Mouse (Mus musculus): ENCODE data around the gene Thumpd3. TPM values are rescaled to one million over a fixed set of nuclear protein-coding genes. Genes with fewer than 3 reads are reported as not detected.
A peak's percentile ranks its signal among the peaks of the same experiment; 100 is the strongest.

Thumpd3 gene
- total and polyA plus RNA-seq, 2 experiments from 2014 or later = 48.7 to 64.7 TPM

DNA sequence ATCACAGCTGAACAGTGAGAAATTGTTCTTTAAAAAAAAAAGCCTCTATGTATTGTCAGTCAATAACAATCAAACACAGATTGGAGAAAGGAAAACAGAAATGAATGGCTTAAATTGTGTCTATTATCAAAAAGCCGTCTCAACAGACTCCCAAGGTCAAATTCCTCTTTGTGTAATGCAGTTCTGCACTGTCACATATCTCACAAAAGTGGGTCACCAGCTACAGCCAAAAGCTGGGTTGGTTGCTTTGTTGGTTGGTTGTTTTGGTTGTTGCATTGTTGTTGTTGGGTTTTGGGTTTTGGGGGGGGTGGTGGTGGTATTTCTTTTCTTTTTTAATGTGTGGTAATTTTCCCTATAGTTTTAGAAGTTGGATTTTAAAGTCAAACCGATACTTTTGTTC is 34.1 kb upstream of the Thumpd3 start:
- H3K27ac ChIP-seq (ENCODE audit: low read depth, low read length) = peak overlapping the region; percentile 50
- H3K9ac ChIP-seq = no peak overlapping the region
- no peak overlapping the region for H3K4me3 ChIP-seq (ENCODE audit: low read depth, low read length)
- no peak for ATAC-seq
- H3K9me3 ChIP-seq (ENCODE audit: low read length) = no peaks in the 10 kb centered on the region
- H3K36me3 ChIP-seq (ENCODE audit: insufficient read depth) = no peaks in the 10 kb centered on the region
- WGBS = 13% methylated on average over 2 of the region's 2 CpGs
- no peak for TF ChIP-seq CTCF (IDR thresholded peaks at IDR 0.05; ENCODE audit: low read depth)
- H3K4me1 ChIP-seq (ENCODE audit: insufficient read depth) = 0 out of 2 replicates have a peak, but pooled peaks cover under 1% of the 10 kb centered on the region
- DNase-seq = no peak
- no peaks in the 10 kb centered on the region for H3K27me3 ChIP-seq (ENCODE audit: insufficient read depth, low read length)
- no peak overlapping the region for H3K4me2 ChIP-seq (ENCODE audit: low read depth)

DNA sequence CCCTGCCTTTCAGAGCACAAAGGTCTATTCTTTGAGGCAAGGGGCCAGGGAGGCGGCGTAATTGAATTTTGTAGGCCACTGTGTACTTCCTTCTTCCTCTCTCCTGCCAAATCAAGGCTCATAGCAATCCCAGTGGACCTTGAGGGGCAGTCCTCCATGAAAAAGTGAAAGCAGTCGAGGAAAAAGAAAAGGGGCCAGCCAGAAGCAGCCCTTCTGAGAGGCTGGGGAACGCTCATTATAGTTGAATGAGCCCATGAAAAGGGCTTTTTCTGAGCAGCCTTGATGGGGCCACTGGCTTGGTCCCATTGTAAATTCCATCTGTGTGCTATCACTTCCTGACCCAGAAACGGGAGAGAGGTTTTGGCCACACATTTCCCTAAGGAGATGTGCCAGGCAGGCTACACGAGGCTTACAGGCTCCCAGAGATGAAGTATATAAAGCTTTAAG is 33.5 kb upstream of the Thumpd3 start:
- Histone ChIP-seq H3K4me3 (ENCODE audit: low read depth, low read length) (no peak overlapping the region), H3K9ac (no peak overlapping the region), H3K27ac (ENCODE audit: low read depth, low read length) (peak overlapping the region; percentile 75), H3K4me1 (ENCODE audit: insufficient read depth) (0 out of 2 replicates have a peak, but pooled peaks cover 7% of the 10 kb centered on the region), H3K9me3 (ENCODE audit: low read length) (no peaks in the 10 kb centered on the region), H3K36me3 (ENCODE audit: insufficient read depth) (no peaks in the 10 kb centered on the region), H3K27me3 (ENCODE audit: insufficient read depth, low read length) (no peaks in the 10 kb centered on the region), H3K4me2 (ENCODE audit: low read depth) (no peak overlapping the region)
- TF ChIP-seq CTCF (IDR thresholded peaks at IDR 0.05; ENCODE audit: low read depth) = no peak
- ATAC-seq (peak; percentile 93), DNase-seq (peak; percentile 71)
- WGBS = 9% methylated on average over 6 of the region's 6 CpGs

DNA sequence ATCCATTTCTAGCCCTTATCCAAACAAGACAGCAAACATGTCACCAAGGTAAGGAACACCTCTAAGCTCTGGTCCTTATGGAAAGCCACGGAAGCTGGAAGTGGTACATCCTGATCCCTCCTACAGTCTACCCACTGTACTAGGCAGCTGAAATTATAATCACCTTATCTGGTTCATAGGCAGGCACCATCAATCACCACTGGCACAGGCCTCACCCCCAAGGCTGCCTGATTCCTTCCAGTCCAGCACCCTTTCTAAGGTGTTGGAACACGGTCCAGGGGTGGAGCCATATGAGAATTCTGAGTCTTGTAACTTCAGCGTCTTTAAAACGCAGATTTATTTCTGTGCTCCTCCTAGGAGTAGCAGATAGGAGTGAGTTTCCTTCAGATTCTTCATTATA is 32.5 kb upstream of the Thumpd3 start:
- Histone ChIP-seq H3K27ac (ENCODE audit: low read depth, low read length) (peak overlapping the region; percentile 75; the same call in 1 of the 2 replicates), H3K27me3 (ENCODE audit: insufficient read depth, low read length) (no peaks in the 10 kb centered on the region), H3K9me3 (ENCODE audit: low read length) (no peaks in the 10 kb centered on the region), H3K36me3 (ENCODE audit: insufficient read depth) (no peaks in the 10 kb centered on the region), H3K4me1 (ENCODE audit: insufficient read depth) (0 out of 2 replicates have a peak, but pooled peaks cover 10% of the 10 kb centered on the region), H3K4me3 (ENCODE audit: low read depth, low read length) (no peak overlapping the region), H3K9ac (no peak overlapping the region), H3K4me2 (ENCODE audit: low read depth) (no peak overlapping the region)
- DNase-seq (no peak), ATAC-seq (no peak)
- TF ChIP-seq CTCF (IDR thresholded peaks at IDR 0.05; ENCODE audit: low read depth) = no peak
- 61% methylated on average over 4 of the region's 4 CpGs for WGBS

DNA sequence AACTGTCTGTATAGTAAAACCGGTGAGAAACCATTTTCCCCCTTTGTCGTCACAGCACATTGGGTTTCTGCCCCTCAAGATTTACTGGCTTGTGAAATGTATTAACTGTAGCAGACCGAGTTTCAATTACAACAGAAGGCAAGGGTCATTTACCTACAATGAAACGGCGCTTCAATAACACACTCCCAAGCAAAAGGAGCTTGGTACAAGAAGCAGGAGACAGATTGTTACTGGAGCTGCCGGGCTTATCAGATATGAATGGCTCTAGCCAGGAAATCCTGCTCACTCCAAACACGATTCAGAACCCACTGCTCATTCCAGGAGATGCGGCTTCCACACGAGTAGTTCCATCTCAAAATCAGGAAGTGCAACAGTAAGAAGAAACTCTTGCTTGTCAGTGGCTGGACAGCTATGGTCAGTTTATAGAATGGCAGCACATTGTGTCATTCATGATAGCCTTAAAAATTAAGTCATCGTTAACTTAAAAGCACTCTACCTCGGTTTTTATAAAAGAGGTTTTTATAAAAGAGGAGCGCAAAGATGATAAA is 28.5 kb upstream of the Thumpd3 start:
- Histone ChIP-seq H3K4me1 (ENCODE audit: insufficient read depth) (0 out of 2 replicates have a peak, but pooled peaks cover 10% of the 10 kb centered on the region), H3K9ac (no peak overlapping the region; the same call in 1 of the 2 replicates), H3K36me3 (ENCODE audit: insufficient read depth) (no peaks in the 10 kb centered on the region), H3K4me2 (ENCODE audit: low read depth) (no peak overlapping the region), H3K9me3 (ENCODE audit: low read length) (no peaks in the 10 kb centered on the region), H3K27ac (ENCODE audit: low read depth, low read length) (peak overlapping the region; percentile 30; the same call in 1 of the 2 replicates), H3K4me3 (ENCODE audit: low read depth, low read length) (no peak overlapping the region), H3K27me3 (ENCODE audit: insufficient read depth, low read length) (no peaks in the 10 kb centered on the region)
- no peak for TF ChIP-seq CTCF (IDR thresholded peaks at IDR 0.05; ENCODE audit: low read depth)
- ATAC-seq = no peak
- DNase-seq = peak; percentile 34
- 30% methylated on average over 12 of the region's 12 CpGs for WGBS

DNA sequence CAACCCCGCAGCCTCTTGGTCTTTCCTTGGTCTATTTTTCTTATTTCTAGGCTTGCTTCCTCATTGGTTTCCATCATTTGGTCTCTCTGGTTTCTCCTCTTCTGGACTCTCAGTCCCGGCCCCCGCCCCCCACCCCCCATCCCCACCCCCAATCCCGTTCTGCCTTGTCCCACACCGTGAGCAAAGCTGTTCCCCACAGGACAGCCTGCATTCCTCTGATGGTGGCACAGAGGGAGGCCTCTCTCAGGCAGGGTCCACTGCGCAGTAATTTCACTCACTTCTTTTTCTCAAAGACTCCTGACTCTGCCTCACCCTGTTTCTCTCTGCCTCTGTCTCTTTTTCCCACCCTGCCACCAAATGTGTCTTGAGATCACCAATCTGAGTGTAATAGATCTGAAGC is 27.9 kb upstream of the Thumpd3 start:
- 32% methylated on average over 6 of the region's 6 CpGs for WGBS
- H3K4me2 ChIP-seq (ENCODE audit: low read depth) = no peak overlapping the region
- no peaks in the 10 kb centered on the region for H3K27me3 ChIP-seq (ENCODE audit: insufficient read depth, low read length)
- no peaks in the 10 kb centered on the region for H3K9me3 ChIP-seq (ENCODE audit: low read length)
- no peak overlapping the region for H3K27ac ChIP-seq (ENCODE audit: low read depth, low read length)
- no peak for TF ChIP-seq CTCF (IDR thresholded peaks at IDR 0.05; ENCODE audit: low read depth)
- DNase-seq = no peak
- no peak overlapping the region for H3K9ac ChIP-seq
- H3K36me3 ChIP-seq (ENCODE audit: insufficient read depth) = no peaks in the 10 kb centered on the region
- no peak overlapping the region for H3K4me3 ChIP-seq (ENCODE audit: low read depth, low read length)
- H3K4me1 ChIP-seq (ENCODE audit: insufficient read depth) = 0 out of 2 replicates have a peak, but pooled peaks cover 10% of the 10 kb centered on the region
- ATAC-seq = no peak

DNA sequence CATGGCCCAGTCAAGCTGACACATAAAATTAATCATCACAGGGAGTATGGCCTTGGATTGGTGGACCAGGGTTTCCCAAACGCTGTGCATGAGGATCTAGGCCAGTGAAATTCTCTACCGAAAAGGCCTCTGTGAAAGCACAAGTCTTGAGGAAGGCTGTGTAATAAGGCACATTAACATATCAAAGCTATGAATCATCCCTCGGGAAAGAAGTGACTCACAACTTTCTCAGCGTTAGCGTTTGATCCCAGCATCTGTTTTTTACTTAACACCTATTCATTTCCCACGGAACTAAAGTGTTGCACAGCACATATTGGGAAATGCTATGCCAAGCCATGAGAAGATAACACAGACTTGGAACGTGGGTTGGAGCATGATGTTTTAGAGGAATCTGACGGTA is 21.2 kb upstream of the Thumpd3 start:
- Histone ChIP-seq H3K27me3 (ENCODE audit: insufficient read depth, low read length) (no peaks in the 10 kb centered on the region), H3K4me1 (ENCODE audit: insufficient read depth) (no peaks in the 10 kb centered on the region), H3K36me3 (ENCODE audit: insufficient read depth) (no peaks in the 10 kb centered on the region), H3K4me2 (ENCODE audit: low read depth) (no peak overlapping the region), H3K4me3 (ENCODE audit: low read depth, low read length) (no peak overlapping the region), H3K9me3 (ENCODE audit: low read length) (no peaks in the 10 kb centered on the region), H3K27ac (ENCODE audit: low read depth, low read length) (no peak overlapping the region), H3K9ac (no peak overlapping the region)
- ATAC-seq (peak; percentile 79), DNase-seq (peak; percentile 63)
- 9% methylated on average over 8 of the region's 8 CpGs for WGBS
- TF ChIP-seq CTCF (IDR thresholded peaks at IDR 0.05; ENCODE audit: low read depth) = no peak

DNA sequence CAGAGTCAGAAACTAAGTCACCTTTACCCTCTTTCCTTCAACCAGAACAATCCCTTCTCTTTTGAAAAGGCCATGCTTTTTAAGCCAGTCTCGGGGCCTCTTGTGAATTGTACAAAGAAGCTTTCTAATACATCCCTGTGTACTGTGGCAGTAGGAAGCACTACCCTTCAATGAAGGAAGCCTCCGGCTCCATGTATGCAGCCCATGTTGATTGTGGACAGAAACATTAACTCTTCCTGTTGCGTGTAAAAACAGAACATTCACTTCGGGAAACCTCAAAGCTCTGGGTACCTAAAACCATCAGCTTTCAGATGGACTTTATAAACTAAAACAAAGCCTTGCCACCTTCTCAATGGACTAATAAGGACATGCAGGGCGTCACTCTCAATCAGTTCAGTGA is 20.3 kb upstream of the Thumpd3 start:
- ATAC-seq (no peak), DNase-seq (no peak)
- Histone ChIP-seq H3K9ac (no peak overlapping the region), H3K27ac (ENCODE audit: low read depth, low read length) (0 out of 2 replicates have a peak overlapping the region, but pooled peaks have one; percentile 9), H3K4me3 (ENCODE audit: low read depth, low read length) (no peak overlapping the region), H3K9me3 (ENCODE audit: low read length) (no peaks in the 10 kb centered on the region), H3K4me2 (ENCODE audit: low read depth) (no peak overlapping the region), H3K4me1 (ENCODE audit: insufficient read depth) (no peaks in the 10 kb centered on the region), H3K27me3 (ENCODE audit: insufficient read depth, low read length) (no peaks in the 10 kb centered on the region), H3K36me3 (ENCODE audit: insufficient read depth) (no peaks in the 10 kb centered on the region)
- TF ChIP-seq CTCF (IDR thresholded peaks at IDR 0.05; ENCODE audit: low read depth) = no peak
- 39% methylated on average over 5 of the region's 5 CpGs for WGBS

Measured in forebrain, postnatal 0 days (tissue).